Mouse (Mus musculus) liver, embryonic 14.5 days (tissue): ENCODE measurements at regions not wholly inside any gene's neighbourhood (a gene's known extent, or its start where the extent isn't known, plus 50 kb on each side); places are given as distances from the start of the nearest gene placed in this dataset.

ENCODE experiments used
- CTCF ChIP-seq: IDR thresholded peaks from 2 replicates; pipeline ENCODE4 v1.5.1; 2016; ENCODE audit warnings: antibody characterized with exemption, low read depth, control low read depth
- EP300 ChIP-seq: IDR thresholded peaks from 2 replicates; pipeline ENCODE4 v1.6.1; 2016; ENCODE audit warnings: antibody characterized with exemption, low read depth

GRCm38 (mm10) chr14:80408317-80408716 is 424.4 kb downstream of the Olfm4 start:
- TF ChIP-seq CTCF, result no peak
- TF ChIP-seq EP300, result no peak
